Mouse (Mus musculus): Measurements from ENCODE around the gene Gm20388.

GRCm38 (mm10) chr8:122547815-122548214 lies 2637.2 kb downstream of the Gm20388 start:
- no peak for TF ChIP-seq CHD2 (IDR thresholded peaks at IDR 0.05; ENCODE audit: low read depth, low read length)
- TF ChIP-seq ZC3H11A (IDR thresholded peaks at IDR 0.05; ENCODE audit: borderline replicate concordance, low read depth, low read length): no peak
- no peak for TF ChIP-seq HCFC1 (IDR thresholded peaks at IDR 0.05; ENCODE audit: borderline replicate concordance, insufficient read depth, low read length)
- TF ChIP-seq MAFK (IDR thresholded peaks at IDR 0.05; ENCODE audit: insufficient read depth, low read depth, low read length): no peak
